ENCODE assay signal across 18 mouse cellular contexts in genomic region chr12:53638571-53638970, GRCm38 (mm10).
"Had no signal": no experiment of that assay in that cellular context is flagged by ENCODE, and none has a peak within 500 bp of the region (broad histone marks: within the 10 kb centered on the region; RNA-seq: fewer than 3 reads in every experiment).

No protein-coding gene starts in this region.

- H3K4me1 ChIP-seq: lung, embryonic 15.5 days; megakaryocyte, embryonic 14.5 days; midbrain, embryonic 15.5 days; stomach, embryonic 15.5 days had no signal

- ATAC-seq: liver, postnatal 0 days; lung, postnatal 0 days; midbrain, embryonic 13.5 days; midbrain, embryonic 15.5 days had no signal

- H3K27me3 ChIP-seq: lung, embryonic 15.5 days; megakaryocyte, embryonic 14.5 days; midbrain, embryonic 13.5 days; midbrain, embryonic 15.5 days; neural tube, embryonic 12.5 days; stomach, embryonic 15.5 days had no signal

- H3K4me2 ChIP-seq: lung, embryonic 15.5 days; midbrain, embryonic 11.5 days; midbrain, embryonic 13.5 days; midbrain, embryonic 15.5 days; neural tube, embryonic 12.5 days; stomach, embryonic 15.5 days had no signal

- H3K4me3 ChIP-seq: lung, embryonic 15.5 days; megakaryocyte, embryonic 14.5 days; midbrain, embryonic 13.5 days; midbrain, embryonic 15.5 days; neural tube, embryonic 12.5 days; stomach, embryonic 15.5 days had no signal

- H3K9ac ChIP-seq: liver, postnatal 0 days; lung, embryonic 15.5 days; midbrain, embryonic 13.5 days; midbrain, embryonic 15.5 days; neural tube, embryonic 12.5 days; stomach, embryonic 15.5 days had no signal

- DNase-seq: liver, postnatal 0 days; lung, adult 2 months; lung, postnatal 14 days; lung, postnatal 36 days; right cerebral cortex, postnatal 14 days; thymus, adult 2 months; thymus, postnatal 25 days; thymus, postnatal 4 days had no signal

- H3K9me3 ChIP-seq: lung, embryonic 15.5 days; megakaryocyte, embryonic 14.5 days; midbrain, embryonic 13.5 days; midbrain, embryonic 15.5 days; neural tube, embryonic 12.5 days; stomach, embryonic 15.5 days had no signal

- H3K27ac ChIP-seq: lung, embryonic 15.5 days; macrophage; midbrain, embryonic 13.5 days; midbrain, embryonic 15.5 days; neural tube, embryonic 12.5 days; stomach, embryonic 15.5 days; stomach, postnatal 0 days had no signal

- H3K36me3 ChIP-seq: lung, embryonic 15.5 days; midbrain, embryonic 13.5 days; midbrain, embryonic 15.5 days; neural tube, embryonic 12.5 days; stomach, embryonic 15.5 days had no signal
